Mouse (Mus musculus) cerebellum, adult 8-10 months (tissue): ENCODE data around the gene Slc9a7.
A peak's percentile ranks its signal among the peaks of the same experiment; 100 is the strongest.

Experiments
- DNase-seq: peaks from one replicate; pipeline ENCODE4 v3.0.0; 2022

Slc9a7 gene

DNA sequence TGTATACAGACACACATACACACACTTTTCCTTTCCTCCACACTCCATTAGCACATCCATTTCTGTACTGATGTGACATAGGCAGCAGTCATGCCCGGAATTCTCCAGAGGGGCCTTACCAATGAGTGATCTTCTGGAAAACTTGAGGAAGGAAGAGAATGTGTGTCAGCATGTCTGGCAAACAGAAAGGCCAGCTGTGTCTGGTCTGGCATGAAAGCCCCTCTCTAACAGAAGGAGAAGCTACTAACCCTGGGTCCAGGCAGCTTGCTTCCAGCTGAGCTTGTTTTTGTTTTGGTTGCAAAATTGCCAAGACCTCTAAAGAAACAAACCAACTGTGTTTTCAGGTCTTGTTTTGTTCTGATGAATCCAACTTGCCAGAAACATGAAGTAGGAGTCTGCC is 162.1 kb downstream of the Slc9a7 start:
- no peak for DNase-seq

DNA sequence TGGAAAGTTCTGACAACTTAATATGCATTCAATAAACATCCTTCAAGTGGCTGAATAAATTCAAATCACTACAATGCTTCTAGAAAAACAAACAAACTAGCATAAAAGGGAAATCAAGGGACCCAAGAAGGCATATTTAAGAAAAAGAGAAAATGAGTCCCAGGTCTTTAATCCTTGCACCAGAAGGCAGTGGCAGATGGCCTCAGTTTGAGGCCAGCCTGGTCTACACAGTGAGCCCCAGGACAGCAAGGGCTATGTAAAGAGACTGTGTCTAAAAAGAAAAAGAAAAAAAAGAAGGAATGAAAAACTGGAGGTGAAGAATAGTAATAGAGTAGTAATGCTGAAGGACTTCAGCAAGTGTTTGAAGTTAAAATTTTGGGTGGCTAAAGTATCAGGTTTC is 162.7 kb downstream of the Slc9a7 start:
- DNase-seq: no peak

DNA sequence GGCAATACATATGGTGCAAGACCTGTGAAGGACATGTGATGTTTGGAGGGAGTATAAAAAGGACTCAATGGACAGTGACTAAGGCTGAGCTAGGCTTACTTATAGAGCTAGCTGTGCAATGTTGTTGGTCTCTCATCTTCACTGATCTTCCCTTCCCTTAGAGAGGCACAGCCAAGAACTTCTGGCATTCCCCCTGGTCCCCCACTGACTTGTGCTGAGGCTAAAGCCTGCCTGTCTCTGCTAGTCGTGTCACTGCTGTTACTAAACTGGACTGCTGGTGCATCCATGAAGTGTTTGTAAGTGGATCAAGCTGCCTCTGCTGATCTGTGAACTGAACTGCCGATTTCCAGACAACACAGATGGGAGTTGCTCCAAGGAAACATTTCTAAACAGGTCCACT is 166.1 kb downstream of the Slc9a7 start:
- peak; percentile 34 for DNase-seq

DNA sequence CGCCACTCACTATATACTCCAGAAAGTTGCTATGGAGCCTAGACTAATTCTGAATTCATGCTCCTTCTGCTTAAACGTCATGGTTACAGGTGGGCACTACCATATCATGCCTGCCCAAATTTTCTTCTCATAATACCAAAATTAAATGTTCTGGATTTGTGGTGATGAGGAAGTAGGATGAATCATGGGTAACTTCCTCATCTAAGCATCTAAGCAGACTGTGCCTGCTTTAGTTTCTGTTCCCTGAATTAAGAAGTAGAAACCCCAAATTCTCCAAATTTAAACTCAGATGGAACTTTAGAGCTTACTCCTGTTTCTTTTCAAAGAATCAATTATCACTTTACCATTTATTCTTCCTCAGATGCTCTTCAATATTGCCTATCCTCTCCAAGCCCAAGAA is 173.9 kb downstream of the Slc9a7 start:
- no peak for DNase-seq

DNA sequence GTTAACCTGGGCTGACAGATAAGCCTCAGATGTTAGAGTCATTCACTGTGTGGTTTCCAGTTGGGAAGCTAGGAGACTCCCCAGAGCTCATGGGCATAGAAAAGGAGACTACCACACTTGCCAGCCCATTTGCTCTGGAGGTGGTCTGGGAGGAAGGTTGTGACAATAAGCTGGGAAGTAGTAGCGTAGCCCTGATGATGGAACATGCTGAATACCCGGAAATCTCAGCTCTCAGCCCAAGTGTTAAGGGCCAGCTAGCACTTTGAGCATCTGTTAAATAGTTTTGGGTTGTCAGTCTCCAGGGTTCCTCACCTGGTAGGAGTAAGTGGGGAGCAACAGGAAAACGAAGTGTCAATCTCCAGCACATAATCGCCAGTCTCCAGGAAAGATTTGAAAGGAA is 221.4 kb downstream of the Slc9a7 start:
- no peak for DNase-seq

DNA sequence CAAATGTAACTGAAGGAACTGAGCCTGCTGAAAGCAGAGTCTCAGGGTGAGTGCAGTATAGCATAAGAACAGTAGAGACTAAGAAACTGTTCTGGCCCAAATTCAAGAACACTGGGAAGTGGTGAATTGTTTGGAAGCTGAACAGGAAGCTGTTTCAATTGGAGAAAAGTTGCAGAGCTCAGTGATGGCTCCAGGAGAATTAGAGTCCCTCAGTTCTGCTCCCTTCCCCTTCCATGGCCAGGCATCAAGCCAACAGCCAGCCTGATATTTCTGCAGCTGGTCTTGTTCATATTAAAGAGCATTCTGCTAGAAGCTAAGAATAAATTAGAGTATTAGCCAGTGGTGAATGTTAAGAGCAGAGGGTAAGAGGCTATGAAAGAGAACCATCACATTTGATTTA is 225.0 kb downstream of the Slc9a7 start:
- no peak for DNase-seq

DNA sequence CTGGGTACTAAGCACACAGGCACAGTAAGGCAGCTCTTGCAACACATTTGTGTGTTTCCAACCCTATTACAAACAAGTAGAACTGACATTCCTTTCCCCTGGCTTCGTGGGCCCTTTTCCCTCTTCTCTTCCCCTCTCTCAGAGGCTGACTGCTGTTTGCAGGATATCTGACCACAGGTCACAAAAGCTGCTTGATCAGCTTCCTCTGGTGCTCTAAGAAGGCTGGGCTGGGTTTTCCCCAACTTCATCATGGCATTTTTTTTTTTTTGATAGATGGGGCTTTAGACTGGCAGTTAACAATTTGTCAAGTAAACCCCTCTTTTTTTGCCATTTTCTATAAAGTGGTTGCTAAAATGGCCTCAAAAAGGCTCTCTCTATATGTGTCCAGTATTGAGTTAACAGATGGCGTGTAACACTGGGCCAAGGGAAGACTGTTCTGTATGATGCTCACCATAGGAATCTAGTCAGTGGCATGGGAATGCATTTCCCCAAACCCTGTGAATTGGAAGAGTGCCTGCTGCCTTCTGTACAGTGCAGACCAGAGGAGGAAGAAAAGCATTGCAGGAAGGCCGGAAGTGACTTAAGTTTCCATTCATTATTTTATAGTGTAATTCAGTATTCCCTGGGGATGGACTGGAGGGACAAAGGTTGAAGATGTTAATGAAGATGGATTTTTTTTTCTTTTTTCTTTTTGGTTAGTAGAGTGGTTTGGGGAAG is 229.7 kb downstream of the Slc9a7 start:
- DNase-seq: peak; percentile 9

DNA sequence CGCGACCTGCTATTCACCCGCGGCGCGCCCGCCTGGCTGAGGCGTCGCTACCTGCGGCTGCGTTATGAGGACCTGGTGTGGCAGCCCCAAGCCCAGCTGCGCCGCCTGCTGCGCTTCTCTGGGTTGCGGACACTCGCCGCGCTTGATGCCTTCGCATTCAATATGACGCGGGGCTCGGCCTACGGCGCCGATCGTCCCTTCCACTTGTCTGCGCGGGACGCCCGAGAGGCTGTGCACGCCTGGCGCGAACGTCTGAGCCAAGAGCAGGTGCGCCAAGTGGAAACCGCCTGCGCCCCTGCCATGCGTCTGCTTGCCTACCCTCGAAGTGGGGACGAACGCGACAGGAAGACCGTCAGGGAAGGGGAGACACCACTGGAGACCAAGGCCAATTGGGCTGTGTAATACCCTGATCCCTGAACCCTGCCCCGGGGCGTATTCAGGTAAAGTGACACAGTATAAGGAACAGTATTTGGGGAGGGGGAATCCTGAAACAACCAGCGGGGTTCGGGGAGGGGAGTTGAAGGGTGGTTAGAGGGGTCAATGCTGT is 230.8 kb downstream of the Slc9a7 start:
- no peak for DNase-seq

DNA sequence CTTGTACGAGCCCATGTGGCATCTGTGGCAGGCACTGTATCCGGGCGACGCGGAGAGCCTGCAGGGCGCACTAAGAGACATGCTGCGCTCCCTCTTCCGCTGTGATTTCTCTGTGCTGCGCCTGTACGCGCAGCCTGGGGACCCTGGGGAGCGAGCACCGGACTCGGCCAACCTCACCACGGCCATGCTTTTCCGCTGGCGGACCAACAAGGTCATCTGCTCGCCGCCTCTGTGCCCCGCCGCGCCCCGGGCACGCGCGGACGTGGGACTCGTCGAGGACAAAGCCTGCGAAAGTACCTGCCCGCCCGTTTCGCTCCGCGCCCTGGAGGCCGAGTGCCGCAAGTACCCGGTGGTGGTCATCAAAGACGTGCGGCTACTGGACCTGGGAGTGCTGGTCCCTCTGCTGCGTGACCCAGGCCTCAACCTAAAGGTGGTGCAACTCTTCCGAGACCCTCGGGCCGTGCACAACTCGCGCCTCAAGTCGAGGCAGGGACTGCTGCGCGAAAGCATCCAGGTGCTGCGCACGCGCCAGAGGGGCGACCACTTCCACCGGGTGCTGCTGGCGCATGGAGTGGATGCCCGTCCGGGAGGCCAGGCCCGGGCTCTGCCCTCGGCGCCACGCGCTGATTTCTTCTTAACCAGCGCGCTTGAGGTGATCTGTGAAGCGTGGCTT is 231.4 kb downstream of the Slc9a7 start:
- no peak for DNase-seq

DNA sequence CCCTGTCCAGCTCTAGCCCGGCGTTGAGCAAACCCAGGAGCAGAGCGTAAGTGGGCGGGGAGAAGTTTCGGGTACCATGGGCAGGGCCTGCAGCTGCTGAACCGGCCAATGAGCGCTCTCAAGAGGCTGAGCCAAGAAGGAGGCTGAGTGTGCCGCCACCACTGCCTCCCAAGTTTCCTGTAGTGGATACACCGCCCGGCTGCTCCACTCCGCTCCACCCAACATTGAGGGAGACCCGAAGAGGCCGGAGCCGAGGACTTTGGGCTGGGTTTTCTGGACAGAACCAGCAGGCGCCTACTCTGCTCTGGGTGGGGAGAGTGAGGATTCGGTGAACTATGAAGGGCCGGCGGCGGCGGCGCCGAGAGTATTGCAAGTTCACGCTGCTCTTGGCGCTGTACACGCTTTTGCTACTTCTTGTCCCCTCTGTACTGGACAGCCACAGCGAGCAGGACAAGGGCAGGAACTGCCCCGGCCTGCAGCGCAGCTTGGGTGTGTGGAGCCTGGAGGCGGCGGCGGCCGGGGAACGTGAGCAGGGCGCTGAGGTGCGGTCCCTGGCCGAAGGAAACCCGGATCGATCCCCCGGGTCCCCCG is 232.1 kb downstream of the Slc9a7 start, which contains the start of gene Chst7:
Gene Chst7 (plus strand): TSS at position 180 of the 591 bp plus-strand sequence.
- DNase-seq: peak; percentile 10
